Mouse (Mus musculus) lung, postnatal 0 days (tissue): ENCODE results near the gene Tnni1. TPM values are rescaled to one million over a fixed set of nuclear protein-coding genes. Genes with fewer than 3 reads are reported as not detected.

ENCODE experiments used
- ATAC-seq: fragments of 200-750 bp; cut with Nextera tagmentation; 2 replicates; pipeline ENCODE4 v1.8.0; 2017; ENCODE audit warnings: moderate library complexity
- DNase-seq: peaks from one replicate; pipeline ENCODE4 v3.0.0-alpha.2; 2016; ENCODE audit warnings: low spot score
- H3K27ac ChIP-seq: fragments of 300-500 bp; sonication (generic); 2 replicates; pipeline ENCODE4 v1.5.1; 2014; ENCODE audit warnings: antibody characterized with exemption, mild to moderate bottlenecking, low read length, mixed read lengths
- H3K27me3 ChIP-seq: fragments of 300-500 bp; sonication (generic); replicated peaks from 2 replicates; pipeline ENCODE4 v1.6.1; 2014; ENCODE audit warnings: low read length, mixed read lengths; ENCODE audit not compliant: insufficient read depth
- H3K36me3 ChIP-seq: fragments of 300-500 bp; sonication (generic); 2 replicates; pipeline ENCODE4 v1.6.1; 2014; ENCODE audit warnings: low read length, mixed read lengths; ENCODE audit not compliant: insufficient read depth
- H3K4me1 ChIP-seq: fragments of 300-500 bp; sonication (generic); 2 replicates; pipeline ENCODE4 v1.6.1; 2014; ENCODE audit warnings: antibody characterized with exemption, low read depth, low read length, mixed read lengths; ENCODE audit not compliant: insufficient read depth
- H3K4me2 ChIP-seq: fragments of 300-500 bp; sonication (generic); replicated peaks from 2 replicates; pipeline ENCODE4 v1.6.1; 2014; ENCODE audit warnings: low read depth, mild to moderate bottlenecking, low read length, moderate library complexity, mixed read lengths
- H3K4me3 ChIP-seq: fragments of 300-500 bp; sonication (generic); 2 replicates; pipeline ENCODE4 v1.5.1; 2014; ENCODE audit warnings: low read depth, low read length
- H3K9ac ChIP-seq: fragments of 300-500 bp; sonication (generic); replicated peaks from 2 replicates; pipeline ENCODE4 v1.6.1; 2014; ENCODE audit warnings: low read depth, mild to moderate bottlenecking
- H3K9me3 ChIP-seq: fragments of 300-500 bp; sonication (generic); 2 replicates; pipeline ENCODE4 v1.6.1; 2016; ENCODE audit warnings: low read length, mixed read lengths
- CTCF ChIP-seq: IDR thresholded peaks from 2 replicates; pipeline ENCODE4 v1.5.1; 2016; ENCODE audit warnings: antibody characterized with exemption, mild to moderate bottlenecking
- EP300 ChIP-seq: IDR thresholded peaks from 2 replicates; pipeline ENCODE4 v1.6.1; 2016; ENCODE audit warnings: antibody characterized with exemption, mild to moderate bottlenecking, control low read depth
- WGBS: fragments of 180-500 bp; shearing (Covaris S2); extraction: QIAGEN DNeasy Blood & Tissue Kit; methylation state at CpG from one replicate; pipeline ENCODE4 v1.1.7; 2014; 5-methylcytosine and 5-hydroxymethylcytosine counted together
- polyA plus RNA-seq: library from polyadenylated mRNA; unstranded; fragments of >200 nt; fragmentation: Nextera tagmentation; extraction: Ambion mirVana; gene quantifications from 2 replicates; pipeline ENCODE4 v1.2.1, GENCODE M21; 2015

Gene Tnni1
- polyA plus RNA-seq, 1 experiment from 2014 or later: 26.1 TPM

GRCm38 (mm10) chr1:135794216-135795134 is 15.2 kb downstream of the Tnni1 start:
- Histone ChIP-seq H3K4me1 (peaks cover 4% of the 10 kb centered on the region; the same call in 1 of the 2 replicates), H3K9ac (no peak overlapping the region), H3K4me3 (no peak overlapping the region), H3K4me2 (peak overlapping the region; percentile 42), H3K27ac (peak overlapping the region; percentile 78), H3K27me3 (no peaks in the 10 kb centered on the region), H3K36me3 (no peaks in the 10 kb centered on the region), H3K9me3 (no peaks in the 10 kb centered on the region)
- ATAC-seq (peak; percentile 72), DNase-seq (peak; percentile 64)
- WGBS: 16% methylated on average over 20 of the region's 20 CpGs
- TF ChIP-seq CTCF (no peak), EP300 (peak; percentile 17; the same call in 1 of the 2 replicates)

GRCm38 (mm10) chr1:135798492-135798891 is 19.3 kb downstream of the Tnni1 start:
- 70% methylated on average over 1 of the region's 1 CpGs for WGBS
- no peak for TF ChIP-seq EP300
- no peak for TF ChIP-seq CTCF
- H3K4me2 ChIP-seq: no peak overlapping the region
- H3K27ac ChIP-seq: no peak overlapping the region
- no peaks in the 10 kb centered on the region for H3K9me3 ChIP-seq
- H3K4me1 ChIP-seq: peaks cover 1% of the 10 kb centered on the region
- no peaks in the 10 kb centered on the region for H3K27me3 ChIP-seq
- H3K4me3 ChIP-seq: no peak overlapping the region
- ATAC-seq: no peak
- H3K9ac ChIP-seq: no peak overlapping the region
- no peaks in the 10 kb centered on the region for H3K36me3 ChIP-seq
- no peak for DNase-seq

GRCm38 (mm10) chr1:135799109-135799627 is 19.9 kb downstream of the Tnni1 start:
- no peak overlapping the region for H3K4me2 ChIP-seq
- 54% methylated on average over 8 of the region's 8 CpGs for WGBS
- DNase-seq (no peak), ATAC-seq (no peak)
- TF ChIP-seq EP300: no peak
- no peak for TF ChIP-seq CTCF
- no peaks in the 10 kb centered on the region; the same call in 1 of the 2 replicates for H3K4me1 ChIP-seq
- no peak overlapping the region for H3K9ac ChIP-seq
- no peak overlapping the region for H3K4me3 ChIP-seq
- H3K27ac ChIP-seq: no peak overlapping the region
- H3K9me3 ChIP-seq: no peaks in the 10 kb centered on the region
- no peaks in the 10 kb centered on the region for H3K36me3 ChIP-seq
- no peaks in the 10 kb centered on the region for H3K27me3 ChIP-seq

GRCm38 (mm10) chr1:135800192-135800950 is 21.1 kb downstream of the Tnni1 start:
- ATAC-seq: peak; percentile 46
- 37% methylated on average over 7 of the region's 8 CpGs for WGBS
- Histone ChIP-seq H3K9me3 (no peaks in the 10 kb centered on the region), H3K4me1 (no peaks in the 10 kb centered on the region; the same call in 1 of the 2 replicates), H3K4me2 (no peak overlapping the region), H3K27me3 (no peaks in the 10 kb centered on the region), H3K4me3 (no peak overlapping the region), H3K9ac (no peak overlapping the region), H3K36me3 (no peaks in the 10 kb centered on the region), H3K27ac (no peak overlapping the region)
- no peak for DNase-seq
- TF ChIP-seq CTCF: no peak
- no peak for TF ChIP-seq EP300

GRCm38 (mm10) chr1:135807546-135807945 is 28.3 kb downstream of the Tnni1 start:
- TF ChIP-seq CTCF (no peak), EP300 (no peak)
- 24% methylated on average over 10 of the region's 10 CpGs for WGBS
- no peak overlapping the region for H3K9ac ChIP-seq
- H3K4me2 ChIP-seq: no peak overlapping the region
- no peak overlapping the region for H3K27ac ChIP-seq
- no peaks in the 10 kb centered on the region for H3K4me1 ChIP-seq
- no peaks in the 10 kb centered on the region for H3K9me3 ChIP-seq
- no peak overlapping the region for H3K4me3 ChIP-seq
- H3K27me3 ChIP-seq: no peaks in the 10 kb centered on the region
- ATAC-seq (no peak; the same call in 1 of the 2 replicates), DNase-seq (no peak)
- no peaks in the 10 kb centered on the region for H3K36me3 ChIP-seq

- Histone ChIP-seq H3K9me3 (no peaks in the 10 kb centered on the region), H3K36me3 (no peaks in the 10 kb centered on the region), H3K4me1 (no peaks in the 10 kb centered on the region), H3K27me3 (no peaks in the 10 kb centered on the region), H3K4me2 (no peak overlapping the region), H3K9ac (no peak overlapping the region), H3K4me3 (no peak overlapping the region), H3K27ac (no peak overlapping the region)
- no peak for TF ChIP-seq EP300
- TF ChIP-seq CTCF: no peak
- no peak for DNase-seq
- WGBS: 82% methylated on average over 2 of the region's 2 CpGs
- ATAC-seq: no peak
Measured at GRCm38 (mm10) chr1:135810180-135810579, 30.9 kb downstream of the Tnni1 start.
